Mouse (Mus musculus): ENCODE measurements around the gene Tnmd. TPM values are rescaled to one million over a fixed set of nuclear protein-coding genes. Genes with fewer than 3 reads are reported as not detected.

Gene Tnmd
- 1.4 TPM for polyA plus RNA-seq (2015; fragmentation: Illumina TruSeq; extraction: RNeasy Lipid Tissue Mini Kit (QIAGEN cat#74804); ENCODE audit: low read depth, low replicate concordance)

DNA sequence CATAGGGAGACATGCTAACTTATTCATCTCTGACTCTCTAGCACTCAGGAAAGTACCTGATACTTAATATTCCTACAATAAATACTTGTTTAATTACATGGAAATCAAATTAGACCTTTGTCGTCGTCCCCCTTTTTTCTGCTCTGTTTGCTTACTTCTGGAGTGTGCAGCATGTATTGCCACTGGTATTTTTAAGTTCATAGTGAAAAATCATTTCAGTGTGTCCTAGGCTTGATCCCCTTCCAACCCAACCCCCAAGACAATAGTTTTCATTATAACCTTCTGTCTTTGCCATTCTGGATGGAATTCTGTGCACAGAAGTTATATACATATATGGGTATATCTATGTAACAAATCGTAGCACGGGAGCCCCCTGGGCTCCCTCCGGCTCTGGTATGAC, at the start of gene Tnmd:
Tnmd (plus strand) TSS at position 301 of the 400 bp plus-strand sequence.

DNA sequence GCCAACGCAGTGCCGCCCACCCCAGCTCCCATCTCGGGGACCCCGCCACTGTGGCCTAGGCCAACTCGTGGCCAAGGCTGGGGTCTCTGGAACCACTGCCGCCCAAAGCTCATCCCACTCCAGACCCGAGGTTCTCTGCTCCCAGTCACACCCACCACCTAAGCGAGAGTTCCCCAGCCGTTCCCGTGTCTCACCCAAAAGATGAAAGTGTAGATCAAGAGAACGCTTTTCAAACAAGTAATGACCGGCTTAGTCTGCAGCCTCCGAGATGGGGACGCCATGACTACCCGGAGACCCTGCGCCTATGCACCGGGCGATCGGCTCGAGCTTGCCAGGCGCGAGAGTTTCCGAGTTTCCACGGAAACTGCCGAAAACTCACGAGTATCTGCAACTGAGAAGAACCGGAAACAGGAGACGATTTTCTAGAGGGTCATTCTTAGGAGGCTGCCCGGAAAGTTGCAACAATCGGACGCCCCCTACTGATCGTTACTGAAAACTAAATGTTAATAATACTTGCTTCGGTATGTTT, 47.3 kb downstream of the Tnmd start, which contains the start of gene Tspan6:
Tspan6 (minus strand) TSS at position 416 of the 529 bp plus-strand sequence.

DNA sequence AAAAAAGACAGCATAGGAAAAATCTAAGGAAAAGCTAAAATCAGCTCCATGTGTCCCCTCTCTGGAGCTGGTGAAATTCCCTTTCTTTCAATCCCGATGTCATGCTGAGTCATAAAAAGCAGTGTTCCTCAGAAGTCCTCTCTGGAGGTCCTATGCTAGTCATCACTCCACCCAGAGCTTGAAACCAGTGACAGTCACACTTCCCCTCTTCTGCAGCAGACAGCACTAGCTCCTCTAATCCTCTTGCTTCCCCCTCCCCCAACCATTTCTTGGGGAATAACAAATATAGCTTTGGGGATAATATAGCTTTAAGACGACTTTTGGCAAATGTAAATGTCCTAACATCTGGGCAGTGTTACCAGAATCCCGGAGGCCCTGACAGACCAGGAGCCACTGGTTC, 57.5 kb downstream of the Tnmd start, which contains the start of gene Srpx2:
Srpx2 (plus strand) TSS at position 166 of the 400 bp plus-strand sequence.

Other genes with a start within 250 kb of the Tnmd start
- gene Pcdh19, start 162.0 kb upstream of the Tnmd start, polyA plus RNA-seq (2015; fragmentation: Illumina TruSeq; extraction: RNeasy Lipid Tissue Mini Kit (QIAGEN cat#74804); ENCODE audit: low read depth, low replicate concordance) = 14.7 TPM
- gene Tspan6, start 47.4 kb downstream of the Tnmd start, polyA plus RNA-seq (2015; fragmentation: Illumina TruSeq; extraction: RNeasy Lipid Tissue Mini Kit (QIAGEN cat#74804); ENCODE audit: low read depth, low replicate concordance) = 26.0 TPM
- gene Srpx2, start 57.4 kb downstream of the Tnmd start, polyA plus RNA-seq (2015; fragmentation: Illumina TruSeq; extraction: RNeasy Lipid Tissue Mini Kit (QIAGEN cat#74804); ENCODE audit: low read depth, low replicate concordance) = 2.4 TPM
- gene Sytl4, start 130.8 kb downstream of the Tnmd start, polyA plus RNA-seq (2015; fragmentation: Illumina TruSeq; extraction: RNeasy Lipid Tissue Mini Kit (QIAGEN cat#74804); ENCODE audit: low read depth, low replicate concordance) = 0.86 TPM
- 87.4 TPM for gene Cstf2, start 208.2 kb downstream of the Tnmd start, polyA plus RNA-seq (2015; fragmentation: Illumina TruSeq; extraction: RNeasy Lipid Tissue Mini Kit (QIAGEN cat#74804); ENCODE audit: low read depth, low replicate concordance)